Mouse (Mus musculus): ENCODE results near the gene Ldlrad1.

The Ldlrad1 gene

GRCm38 (mm10) chr4:107260001-107260400 is 51.0 kb downstream of the Ldlrad1 start:
- H3K36me3 ChIP-seq (ENCODE audit: control insufficient read depth, insufficient read depth, low read length, poor library complexity, severe bottlenecking) = no peaks in the 10 kb centered on the region
- DNase-seq (ENCODE audit: low read depth, low spot score) = no peak
- H3K27me3 ChIP-seq (ENCODE audit: control insufficient read depth, insufficient read depth, low read length, poor library complexity, severe bottlenecking) = no peaks in the 10 kb centered on the region

Data from splenic B cell, adult 2 months (primary cell).